Mouse (Mus musculus) regulatory T cell (primary cell): ENCODE measurements at regions not wholly inside any gene's neighbourhood (a gene's known extent, or its start where the extent isn't known, plus 50 kb on each side); places are given as distances from the start of the nearest gene placed in this dataset.

Experiments used
- in situ Hi-C: fragments of 300-600 bp; cut with MboI, MseI; formaldehyde crosslinking; loops from one replicate; pipeline ENCODE4 v1.15.1; 2025; ENCODE audit warnings: high pct_unique_total_duplicates

DNA sequence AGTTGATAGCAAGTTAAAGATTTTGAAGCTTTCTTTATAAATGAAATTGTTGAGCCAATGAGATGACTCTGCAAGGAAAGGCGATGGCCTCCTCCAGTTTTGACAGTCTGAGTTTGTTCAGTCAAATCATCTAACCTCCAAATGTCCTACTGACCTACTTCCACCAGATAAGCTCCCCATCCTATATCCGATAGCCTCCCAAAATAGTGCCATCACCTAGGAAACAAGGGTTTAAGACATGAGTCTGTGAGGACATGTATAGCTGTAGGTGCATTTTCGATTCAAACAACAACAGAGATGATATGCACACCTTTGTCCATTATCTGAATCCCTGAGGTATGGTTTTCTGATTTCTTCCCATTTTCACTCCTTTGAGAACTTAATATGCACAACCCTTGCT lies 126.0 kb upstream of the Tnfaip3 start:
- in situ Hi-C loops = loop anchor here (25.0 kb wide), 1 partner anchor 404 kb away; the partner anchor contains the start of gene Arfgef3

DNA sequence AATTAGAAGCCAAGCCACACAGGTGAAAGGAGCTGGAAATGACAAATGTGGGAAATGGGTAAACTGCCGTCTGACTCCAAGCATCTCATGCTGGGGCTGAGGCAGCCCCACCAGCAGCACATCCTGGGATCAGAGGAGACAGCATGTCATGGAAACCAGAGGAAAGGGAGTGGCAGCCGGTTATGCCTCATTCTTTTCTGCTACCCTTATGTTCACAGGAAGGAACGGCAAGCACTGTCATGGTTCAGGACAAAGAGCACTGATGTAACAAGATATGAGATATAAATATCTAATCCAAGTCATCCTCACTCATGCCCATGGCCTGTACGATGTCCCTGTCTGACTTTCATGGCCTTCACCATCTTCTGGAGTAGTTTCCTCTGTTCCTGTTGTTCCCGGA lies 125.2 kb upstream of the Tnfaip3 start:
- in situ Hi-C loops = loop anchor here (25.0 kb wide), 1 partner anchor 403 kb away; the partner anchor contains the start of gene Arfgef3

DNA sequence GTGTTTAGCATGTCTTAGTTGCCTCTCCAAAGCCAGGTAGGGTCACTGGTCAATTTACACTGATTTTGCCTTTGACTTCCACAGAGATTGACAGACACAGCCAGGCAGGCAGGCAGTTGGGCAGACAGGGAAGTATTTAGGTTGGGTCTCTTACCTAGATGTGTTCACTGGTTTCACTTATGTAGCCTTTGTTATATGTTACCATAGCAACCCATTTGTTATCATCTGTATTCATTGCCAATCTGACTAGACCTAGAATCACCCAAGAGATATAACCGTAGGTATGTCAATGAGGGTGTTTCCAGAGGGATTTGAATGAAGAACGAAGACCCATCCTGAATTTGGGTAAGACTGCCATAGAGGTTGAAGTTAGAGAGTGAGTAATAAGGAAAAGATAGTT lies 123.8 kb upstream of the Tnfaip3 start:
- in situ Hi-C loops = loop anchor here (25.0 kb wide), 1 partner anchor 402 kb away; the partner anchor contains the start of gene Arfgef3

DNA sequence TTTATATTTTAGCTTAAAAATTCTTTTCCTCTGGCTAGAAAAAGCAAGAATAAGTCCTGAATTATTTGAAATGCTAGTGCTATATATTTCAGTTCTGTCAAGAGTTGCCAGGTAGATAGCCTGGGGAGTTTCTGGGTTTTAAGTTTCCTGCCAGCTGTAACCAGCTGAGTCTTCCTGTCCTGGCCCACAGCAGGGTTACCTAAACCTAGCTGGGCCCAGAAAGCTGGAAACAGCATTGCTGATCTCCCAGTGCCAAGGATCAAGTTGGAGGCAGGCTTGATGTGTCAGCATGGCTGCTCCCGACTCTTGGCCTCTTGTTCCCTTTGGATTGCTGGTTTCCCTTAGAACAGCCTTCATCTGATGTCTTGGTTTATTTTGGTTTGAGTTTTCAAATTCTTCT lies 122.8 kb upstream of the Tnfaip3 start:
- in situ Hi-C loops = loop anchor here (25.0 kb wide), 1 partner anchor 401 kb away; the partner anchor contains the start of gene Arfgef3

DNA sequence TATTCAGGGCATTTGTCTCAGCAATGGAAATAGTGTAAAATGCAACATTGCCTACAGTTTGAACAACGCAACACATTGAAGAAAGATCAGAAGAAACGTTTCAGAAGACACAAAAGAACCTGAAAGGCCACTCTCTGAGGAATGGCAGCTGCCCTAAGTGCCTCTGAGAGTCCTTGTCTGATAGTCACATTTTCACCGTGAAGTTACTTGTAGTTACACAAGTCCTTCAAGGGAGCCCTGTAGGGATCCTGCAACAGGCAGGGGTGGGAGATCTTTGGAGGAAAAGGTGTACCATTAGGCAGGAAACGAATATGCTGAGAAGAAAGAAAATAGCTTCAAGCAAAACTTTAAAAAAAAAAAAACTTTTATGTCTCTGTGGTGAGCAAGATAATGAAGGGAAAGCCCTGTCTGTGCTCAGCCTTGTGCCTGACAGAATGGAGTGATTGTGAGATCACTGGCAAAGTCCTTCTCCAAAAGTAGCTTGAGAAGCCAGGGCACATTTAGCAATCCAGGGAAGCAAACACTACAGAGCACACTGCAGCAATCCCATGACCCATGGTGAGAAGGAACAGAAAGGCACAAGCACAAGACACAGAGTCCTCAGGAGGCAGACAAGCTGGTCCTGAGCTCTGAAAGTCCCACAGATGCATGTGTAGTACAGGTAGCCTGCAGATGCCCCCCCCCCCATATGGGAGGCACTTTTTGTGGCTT lies 112.3 kb upstream of the Tnfaip3 start:
- in situ Hi-C loops = loop anchor here (10.0 to 25.0 kb wide), 2 partner anchors 113 to 390 kb away; partner anchors contain the start of genes Arfgef3 and Tnfaip3

DNA sequence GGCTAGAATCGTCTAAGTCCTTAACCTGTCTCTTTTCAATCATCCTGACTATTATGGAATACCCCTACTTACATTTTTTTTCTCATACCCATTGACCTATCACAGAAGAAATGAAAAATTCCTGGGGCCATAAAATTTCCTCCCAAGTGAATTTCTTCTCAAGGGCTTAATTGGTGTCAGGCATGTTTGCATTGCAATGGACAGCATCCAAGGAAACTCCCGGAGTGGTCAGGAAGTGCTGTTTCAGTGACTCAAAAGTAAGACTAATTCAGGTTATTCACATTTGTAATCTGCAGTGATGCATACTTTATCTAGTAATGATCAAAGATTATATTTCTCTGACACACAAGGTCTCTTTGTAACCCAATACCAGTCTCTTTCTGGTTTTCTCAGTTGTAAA lies 111.5 kb upstream of the Tnfaip3 start:
- in situ Hi-C loops = loop anchor here (10.0 to 25.0 kb wide), 2 partner anchors 112 to 390 kb away; partner anchors contain the start of genes Arfgef3 and Tnfaip3

- in situ Hi-C loops = loop anchor here (10.0 to 25.0 kb wide), 2 partner anchors 112 to 389 kb away; partner anchors contain the start of genes Arfgef3 and Tnfaip3
These were observed 111.0 kb upstream of the Tnfaip3 start for GRCm38 (mm10) chr10:19126438-19126837.

GRCm38 (mm10) chr10:19123691-19124090 lies 108.2 kb upstream of the Tnfaip3 start:
- in situ Hi-C loops = loop anchor here (5.0 to 10.0 kb wide), 2 partner anchors 54 to 109 kb away; partner anchors contain the start of gene Tnfaip3

- in situ Hi-C loops = loop anchor here (5.0 to 10.0 kb wide), 2 partner anchors 55 to 107 kb away; partner anchors contain the start of gene Tnfaip3
These were observed 106.8 kb upstream of the Tnfaip3 start for GRCm38 (mm10) chr10:19122221-19122620.

GRCm38 (mm10) chr10:19119281-19120049 lies 104.0 kb upstream of the Tnfaip3 start:
- in situ Hi-C loops = loop anchor here (5.0 to 10.0 kb wide), 2 partner anchors 58 to 105 kb away; partner anchors contain the start of gene Tnfaip3

GRCm38 (mm10) chr10:19118569-19119280 lies 103.3 kb upstream of the Tnfaip3 start:
- in situ Hi-C loops = no loop called here

GRCm38 (mm10) chr10:19117071-19117605 lies 101.7 kb upstream of the Tnfaip3 start:
- in situ Hi-C loops = no loop called here

GRCm38 (mm10) chr10:19112459-19112858 lies 97.0 kb upstream of the Tnfaip3 start:
- in situ Hi-C loops = no loop called here

DNA sequence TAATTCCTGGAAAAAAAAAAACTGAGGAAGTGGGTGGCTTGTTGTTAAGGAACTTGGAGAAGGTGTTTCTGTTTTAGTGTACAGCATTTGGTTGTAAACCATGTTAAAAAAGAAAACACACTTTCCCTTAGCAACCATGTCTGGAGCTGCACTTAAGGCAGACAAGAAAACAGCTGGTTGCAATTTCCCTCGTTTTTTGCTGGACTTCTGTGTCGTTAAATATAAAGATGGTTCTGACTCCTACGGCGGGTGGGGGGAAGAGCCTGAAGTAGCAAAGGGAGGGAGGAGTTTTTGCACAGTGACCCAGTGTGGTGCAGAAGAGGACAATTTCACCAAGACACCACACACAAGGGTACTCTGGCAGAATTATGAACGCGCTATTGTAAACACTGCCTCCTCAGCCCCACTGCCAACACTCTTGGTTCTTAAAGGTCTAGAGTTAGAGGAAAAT lies 89.8 kb upstream of the Tnfaip3 start:
- in situ Hi-C loops = no loop called here

DNA sequence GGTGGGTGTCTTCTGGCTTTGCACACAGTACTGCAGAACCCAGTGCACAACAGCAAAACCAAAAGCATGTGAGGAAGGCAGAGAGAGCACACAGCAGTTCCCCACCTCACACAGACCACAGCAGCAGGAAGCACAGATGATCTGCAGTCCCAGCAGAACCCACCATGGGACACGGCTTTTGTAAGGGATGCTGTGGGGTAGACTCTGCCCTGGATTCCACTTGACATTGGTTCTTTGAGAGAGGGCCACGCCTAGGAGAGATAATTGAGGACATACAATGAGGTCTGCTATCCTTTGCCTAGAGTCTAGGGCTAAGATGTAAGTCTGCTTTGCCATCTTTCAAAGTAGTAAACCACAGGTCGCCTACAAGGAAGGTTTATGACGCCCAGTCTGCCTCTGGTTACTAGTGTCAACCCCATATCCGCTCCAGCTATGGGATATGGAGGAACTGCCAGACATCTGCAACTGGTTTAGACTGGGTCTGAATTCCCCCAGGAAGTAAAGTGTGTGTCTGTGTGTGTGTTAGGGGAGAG lies 89.3 kb upstream of the Tnfaip3 start:
- in situ Hi-C loops = loop anchor here (5.0 kb wide), 1 partner anchor 87 kb away; the partner anchor contains the start of gene Tnfaip3

GRCm38 (mm10) chr10:19099369-19100285 lies 84.2 kb upstream of the Tnfaip3 start:
- in situ Hi-C loops = loop anchor here (5.0 kb wide), 1 partner anchor 82 kb away; the partner anchor contains the start of gene Tnfaip3

DNA sequence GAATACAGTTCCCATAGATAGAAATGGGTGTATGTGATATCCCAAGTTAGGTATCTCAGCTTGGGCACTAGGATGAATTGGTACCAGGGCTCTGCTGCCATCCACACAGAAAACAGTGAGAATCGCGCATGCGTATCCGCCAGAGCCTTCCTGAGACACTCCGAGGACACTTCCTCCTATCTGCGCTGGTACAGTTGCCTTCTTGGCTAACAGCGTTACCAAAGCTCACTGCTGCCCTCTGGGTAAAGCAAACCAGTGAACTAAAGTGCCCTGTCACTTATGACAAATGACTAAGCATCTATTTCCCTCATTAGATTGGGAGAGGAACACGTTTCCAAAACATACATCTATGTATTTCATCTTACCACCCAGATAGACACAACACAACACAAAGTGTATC lies 78.8 kb upstream of the Tnfaip3 start:
- in situ Hi-C loops = no loop called here

DNA sequence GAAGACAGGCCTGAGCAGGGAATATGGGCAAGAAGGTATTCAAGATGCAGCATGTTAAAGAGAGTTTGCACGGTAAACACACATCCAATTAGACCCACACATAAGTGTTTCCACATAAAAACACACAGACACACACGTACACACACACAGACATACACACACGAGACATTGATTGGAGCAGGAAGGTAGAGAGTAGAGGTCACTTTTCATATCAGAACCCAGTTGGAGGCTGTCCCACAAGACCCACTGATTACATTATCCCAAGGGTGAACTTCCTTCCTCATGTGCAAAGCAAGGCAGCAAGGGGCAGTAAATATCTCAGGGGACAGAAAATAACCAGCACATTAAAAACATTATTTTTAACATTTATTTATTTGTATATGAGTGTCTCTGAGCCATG lies 78.2 kb upstream of the Tnfaip3 start:
- in situ Hi-C loops = no loop called here

GRCm38 (mm10) chr10:19091949-19092348 lies 76.5 kb upstream of the Tnfaip3 start:
- in situ Hi-C loops = no loop called here

- in situ Hi-C loops = no loop called here
These were observed 75.7 kb upstream of the Tnfaip3 start for GRCm38 (mm10) chr10:19091110-19091509.
